Mouse (Mus musculus) left cerebral cortex, adult 11 months (tissue): Measurements from ENCODE around the gene Fam214b.

Source experiments
- DNase-seq: peaks from one replicate; pipeline ENCODE4 v3.0.0; 2022; ENCODE audit warnings: low spot score

The Fam214b gene

GRCm38 (mm10) chr4:43045659-43046302, at the start of gene Fam214b:
Gene Fam214b (minus strand): TSS chr4:43046220.
- DNase-seq: peak; percentile 92

- no peak for DNase-seq
Observed at GRCm38 (mm10) chr4:43091183-43091582, 45.2 kb upstream of the Fam214b start.

GRCm38 (mm10) chr4:43089950-43090349, 43.9 kb upstream of the Fam214b start:
- no peak for DNase-seq

- no peak for DNase-seq
Observed at GRCm38 (mm10) chr4:43082458-43082857, 36.4 kb upstream of the Fam214b start.

GRCm38 (mm10) chr4:43078071-43078718, 32.2 kb upstream of the Fam214b start:
- no peak for DNase-seq

DNA sequence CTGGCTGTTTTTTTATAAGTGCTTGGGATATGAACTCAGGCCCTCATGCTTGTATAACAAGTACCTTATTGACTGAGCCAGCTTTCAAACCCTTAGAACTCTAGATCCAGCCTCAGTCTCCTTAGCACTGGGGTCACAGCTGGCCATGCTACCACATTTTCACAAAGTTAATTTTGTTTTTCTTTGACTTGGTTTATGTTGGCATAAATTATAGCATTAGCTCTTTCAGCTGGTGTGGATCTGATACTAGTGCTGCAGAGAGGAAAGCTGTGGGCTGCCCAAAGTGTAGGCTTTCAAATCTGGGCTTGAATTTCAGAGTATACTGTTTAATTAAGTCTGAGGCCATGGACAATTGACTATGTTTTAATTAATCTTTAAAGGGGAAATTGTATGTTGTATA, 28.9 kb upstream of the Fam214b start:
- no peak for DNase-seq

- no peak for DNase-seq
Observed at GRCm38 (mm10) chr4:43065471-43065870, 19.5 kb upstream of the Fam214b start.

DNA sequence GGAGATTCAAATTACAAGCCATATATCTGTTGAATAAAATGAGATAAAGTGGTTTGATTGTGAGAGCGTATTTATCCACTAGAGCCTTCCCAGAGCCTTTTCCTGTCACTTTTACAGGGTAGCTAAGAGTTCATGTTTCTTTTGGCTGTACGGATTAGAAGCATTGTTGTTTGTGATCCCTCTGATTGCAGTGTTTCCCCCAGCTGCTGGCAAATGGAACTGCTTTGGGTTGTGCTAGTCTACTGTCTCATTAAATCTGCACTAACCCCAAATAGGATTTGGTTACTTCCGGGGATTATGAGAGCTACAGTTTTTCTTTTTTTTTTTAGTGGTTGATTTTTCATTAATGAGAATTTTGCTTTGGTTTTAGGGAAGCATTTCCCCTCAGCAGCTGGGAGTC, 14.3 kb upstream of the Fam214b start:
- no peak for DNase-seq

GRCm38 (mm10) chr4:43059697-43060096, 13.7 kb upstream of the Fam214b start:
- DNase-seq: no peak

DNA sequence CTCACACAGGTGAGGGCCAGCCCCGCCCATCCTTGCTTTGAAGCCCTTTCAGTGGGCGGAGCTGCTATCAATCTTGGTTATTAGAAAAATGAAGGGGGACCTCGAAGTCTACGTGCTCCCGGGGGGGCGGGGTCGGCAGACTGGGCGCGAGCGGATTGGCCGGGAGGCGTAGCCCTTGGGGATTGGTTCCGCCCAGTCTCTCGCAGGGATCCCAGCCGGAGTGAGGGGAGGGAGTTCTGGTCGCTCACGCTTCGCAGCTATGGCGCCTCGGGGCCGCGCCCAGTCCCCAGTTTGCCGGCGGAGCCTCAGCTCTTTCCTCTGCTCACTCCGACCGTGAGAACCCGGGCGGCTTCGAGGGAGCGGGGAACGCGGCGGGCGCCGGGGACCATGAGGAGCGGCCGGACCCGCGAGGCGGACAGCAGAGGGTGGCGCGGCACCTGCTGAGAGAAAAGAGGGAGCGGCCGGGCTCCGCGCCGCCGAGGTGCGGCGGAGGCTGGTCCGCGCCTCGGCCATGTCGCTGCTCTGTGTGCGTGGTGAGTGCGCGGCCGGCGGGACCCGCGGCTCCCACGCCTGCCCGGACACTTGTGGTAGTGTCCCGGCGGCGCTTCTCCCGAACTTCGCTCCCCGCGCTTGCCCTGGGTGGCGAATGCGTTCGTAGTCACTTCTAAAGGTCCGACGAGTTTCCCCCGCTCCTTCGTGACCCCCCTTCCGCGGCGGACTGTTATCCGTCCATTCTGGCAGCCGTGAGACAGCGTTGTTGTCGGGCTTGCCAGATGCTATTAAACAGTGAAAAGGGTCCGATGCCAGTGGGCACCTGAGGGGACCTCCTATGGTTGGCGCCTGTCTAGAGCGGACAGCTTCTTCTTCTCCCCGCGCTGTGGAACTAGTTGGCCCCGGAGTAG, 13.0 kb upstream of the Fam214b start, which contains the start of gene Unc13b:
Gene Unc13b, plus strand, starts transcription at position 201 of the 902 bp plus-strand sequence.
- peak; percentile 69 for DNase-seq

- DNase-seq: no peak
Observed at GRCm38 (mm10) chr4:43058392-43058752, 12.4 kb upstream of the Fam214b start.

GRCm38 (mm10) chr4:43057654-43058053, 11.6 kb upstream of the Fam214b start:
- DNase-seq: no peak

- DNase-seq: no peak
Observed at GRCm38 (mm10) chr4:43052627-43053026, 6.6 kb upstream of the Fam214b start.

DNA sequence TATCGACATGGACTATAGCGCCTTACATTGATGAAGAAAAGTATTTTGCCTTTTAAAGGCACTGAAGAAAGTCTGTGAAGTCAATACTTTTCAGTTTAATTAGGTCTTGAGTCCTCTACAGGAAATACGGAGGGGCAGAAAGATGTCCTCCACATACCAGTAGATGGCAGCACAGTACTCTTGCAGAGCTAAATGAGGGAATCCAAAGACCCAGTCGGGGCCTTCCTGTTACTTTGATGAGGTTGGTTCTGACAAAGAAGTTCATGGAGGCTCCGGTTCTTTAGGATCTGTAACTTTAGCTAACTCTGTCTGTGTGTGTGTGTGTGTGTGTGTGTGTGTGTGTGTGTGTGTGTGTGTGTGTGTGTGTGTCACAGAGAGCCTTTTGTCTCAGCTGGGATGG, 1.2 kb upstream of the Fam214b start:
- no peak for DNase-seq

GRCm38 (mm10) chr4:43046607-43047006, 587 bp upstream of the Fam214b start:
- DNase-seq: no peak

- no peak for DNase-seq
Observed at GRCm38 (mm10) chr4:43045285-43045658, 748 bp downstream of the Fam214b start.

DNA sequence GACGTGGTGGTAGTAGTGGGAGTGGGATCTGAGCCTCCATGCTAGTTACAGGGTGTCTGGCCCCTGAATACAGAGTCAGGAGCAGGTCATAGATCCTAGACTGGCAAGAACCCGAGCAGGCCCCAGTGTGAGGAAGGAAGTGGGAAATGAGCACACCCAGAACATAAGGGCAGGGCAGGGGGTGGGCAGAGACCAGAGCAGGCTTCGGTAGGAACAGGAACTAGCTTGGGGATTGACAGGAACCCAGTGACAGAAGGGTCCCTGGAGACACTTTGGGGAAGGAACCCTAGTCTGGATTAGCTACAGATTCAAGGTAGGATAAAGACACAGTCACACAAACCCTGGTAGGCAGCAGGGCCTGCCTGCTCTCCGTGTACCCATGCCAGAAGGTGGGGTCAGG, 1.3 kb downstream of the Fam214b start:
- DNase-seq: no peak

DNA sequence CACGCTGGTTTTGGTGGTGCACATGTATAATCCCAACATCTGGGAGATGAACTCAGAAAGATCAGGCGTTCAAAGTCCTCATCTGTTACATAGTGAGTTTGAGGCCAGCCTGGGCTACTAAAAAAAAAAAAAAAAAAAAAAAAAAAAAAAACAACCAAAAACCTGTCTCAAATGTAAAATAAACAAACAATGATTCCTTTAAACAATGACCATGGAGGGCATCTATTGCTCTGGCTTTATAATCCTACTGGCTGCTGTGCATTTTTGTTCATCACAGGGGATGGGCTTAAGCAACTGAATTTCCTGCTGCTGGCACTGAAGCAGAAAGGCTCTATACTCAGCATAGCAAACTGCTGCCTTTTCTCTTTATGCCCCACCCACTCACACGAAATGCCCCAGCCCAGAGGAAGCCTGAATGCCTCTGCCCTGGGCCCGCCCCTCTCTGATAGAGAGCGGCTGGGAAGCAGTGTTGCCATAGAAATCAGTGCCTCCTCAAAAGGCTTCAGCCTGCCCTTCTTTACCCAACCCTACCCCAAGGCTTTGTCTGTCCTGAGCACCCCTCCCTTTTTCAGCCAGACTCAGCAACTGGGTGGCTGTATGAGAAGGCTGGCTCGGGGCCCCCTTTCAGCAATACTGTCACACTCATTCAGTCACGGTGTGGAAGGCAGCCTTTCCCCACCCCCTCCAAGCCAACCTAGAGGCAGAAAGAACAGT, 2.2 kb downstream of the Fam214b start:
- no peak for DNase-seq

- no peak for DNase-seq
Observed at GRCm38 (mm10) chr4:43040881-43041547, 5.0 kb downstream of the Fam214b start.

GRCm38 (mm10) chr4:43040114-43040572, 5.9 kb downstream of the Fam214b start:
- DNase-seq: peak; percentile 96

DNA sequence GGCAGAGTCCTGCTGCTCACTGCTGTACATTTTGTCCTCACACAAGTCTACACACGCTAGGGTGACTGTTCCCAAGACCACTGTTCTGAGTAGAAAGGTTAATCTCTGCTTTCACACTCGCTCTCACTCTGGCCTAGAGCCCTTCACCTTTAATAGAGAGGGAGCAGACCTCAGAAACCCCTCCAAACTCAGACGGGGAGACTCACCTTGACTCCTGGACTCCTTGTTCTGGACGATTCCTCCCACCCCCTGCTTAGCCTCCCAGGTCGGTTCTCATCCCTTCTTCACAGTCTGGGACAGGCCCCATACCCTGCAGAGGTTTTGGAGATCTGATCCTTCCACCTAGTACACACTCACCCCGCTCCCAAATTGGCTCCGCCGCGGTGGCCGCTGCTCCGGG, 6.4 kb downstream of the Fam214b start:
- no peak for DNase-seq
